Mouse (Mus musculus) cerebellum, adult 2 months (tissue): Measurements from ENCODE around the gene Ush1g.

Experiments
- CTCF ChIP-seq: fragments of 200-500 bp; IDR thresholded peaks from 2 replicates; pipeline ENCODE4 v1.5.1; 2011; ENCODE audit warnings: low read depth, mild to moderate bottlenecking, control low read depth, low read length, moderate library complexity, borderline replicate concordance; ENCODE audit not compliant: insufficient read depth
- POLR2A ChIP-seq: fragments of 200-500 bp; IDR thresholded peaks from 2 replicates; pipeline ENCODE4 v1.6.1; 2011; ENCODE audit warnings: low read length, control low read depth, borderline replicate concordance; ENCODE audit not compliant: insufficient read depth

DNA sequence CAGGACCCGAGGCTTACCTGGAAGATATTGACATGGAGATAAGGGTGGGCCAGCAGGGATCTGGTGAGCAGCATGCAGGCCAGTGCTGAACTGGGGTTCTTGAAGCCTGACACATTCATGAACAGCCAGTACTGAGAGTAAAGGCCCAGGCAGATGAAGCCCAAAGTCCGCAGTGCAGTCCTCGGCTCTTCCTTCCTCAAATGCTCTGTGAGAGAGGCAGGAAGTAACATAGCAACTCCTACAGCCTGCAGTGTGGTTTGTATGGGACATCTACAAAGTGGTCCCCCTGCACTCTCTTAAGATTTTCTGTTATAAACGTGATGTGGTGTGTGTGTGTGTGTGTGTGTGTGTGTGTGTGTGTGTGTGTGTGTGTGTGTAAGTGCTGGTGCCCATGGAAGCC, 36.6 kb downstream of the Ush1g start:
- TF ChIP-seq CTCF (no peak), POLR2A (no peak)
